Mouse (Mus musculus) limb, embryonic 15.5 days (tissue): Measurements from ENCODE around the gene Dgke. TPM values are rescaled to one million over a fixed set of nuclear protein-coding genes. Genes with fewer than 3 reads are reported as not detected.
"Not testable (repeated sequence)": the region's sequence is repeated elsewhere in the genome, so short reads cannot be mapped to it uniquely, and the experiment has no call there.

ENCODE experiments used
- ATAC-seq: fragments of 200-750 bp; cut with Nextera tagmentation; 2 replicates; pipeline ENCODE4 v1.8.0; 2017; ENCODE audit warnings: low read depth, moderate TSS enrichment; ENCODE audit not compliant: insufficient number of reproducible peaks, low FRiP score, low TSS enrichment
- H3K27ac ChIP-seq: fragments of 300-500 bp; sonication (generic); 2 replicates; pipeline ENCODE4 v1.5.1; 2015; ENCODE audit warnings: moderate library complexity, mild to moderate bottlenecking, inconsistent platforms
- H3K27me3 ChIP-seq: fragments of 300-500 bp; sonication (generic); 2 replicates; pipeline ENCODE4 v1.6.1; 2015; ENCODE audit warnings: inconsistent platforms
- H3K36me3 ChIP-seq: fragments of 300-500 bp; sonication (generic); 2 replicates; pipeline ENCODE4 v1.6.1; 2015; ENCODE audit warnings: inconsistent platforms
- H3K4me1 ChIP-seq: fragments of 300-500 bp; sonication (generic); 2 replicates; pipeline ENCODE4 v1.6.1; 2015; ENCODE audit warnings: inconsistent platforms
- H3K4me2 ChIP-seq: fragments of 300-500 bp; sonication (generic); 2 replicates; pipeline ENCODE4 v1.6.1; 2015; ENCODE audit warnings: mild to moderate bottlenecking, inconsistent platforms
- H3K4me3 ChIP-seq: fragments of 300-500 bp; sonication (generic); 2 replicates; pipeline ENCODE4 v1.5.1; 2015; ENCODE audit warnings: mild to moderate bottlenecking, inconsistent platforms
- H3K9ac ChIP-seq: fragments of 300-500 bp; sonication (generic); 2 replicates; pipeline ENCODE4 v1.6.1; 2015; ENCODE audit warnings: inconsistent platforms
- H3K9me3 ChIP-seq: fragments of 300-500 bp; sonication (generic); 2 replicates; pipeline ENCODE4 v1.6.1; 2016; ENCODE audit warnings: inconsistent platforms
- WGBS: fragments of 180-500 bp; shearing (Covaris S2); methylation state at CpG from one replicate; pipeline ENCODE4 v1.1.7; 2015; 5-methylcytosine and 5-hydroxymethylcytosine counted together
- polyA plus RNA-seq: library from polyadenylated mRNA; unstranded; fragments of >200 nt; fragmentation: Nextera tagmentation; extraction: Ambion mirVana; gene quantifications from 2 replicates; pipeline ENCODE4 v1.2.1, GENCODE M21; 2015

The Dgke gene
- polyA plus RNA-seq, 1 experiment from 2014 or later, result 3.7 TPM

- H3K4me3 ChIP-seq, ATAC-seq, H3K9ac ChIP-seq, H3K4me1 ChIP-seq, H3K27ac ChIP-seq, H3K9me3 ChIP-seq, H3K4me2 ChIP-seq, H3K36me3 ChIP-seq, H3K27me3 ChIP-seq: not testable (repeated sequence)
- WGBS, result 89% methylated on average over 7 of the region's 7 CpGs
Observed at GRCm38 (mm10) chr11:89090359-89090758, 23.7 kb upstream of the Dgke start.

GRCm38 (mm10) chr11:89088754-89089153 lies 22.1 kb upstream of the Dgke start:
- Histone ChIP-seq H3K4me2 (no peak overlapping the region), H3K9me3 (no peaks in the 10 kb centered on the region), H3K4me3 (no peak overlapping the region), H3K4me1 (no peaks in the 10 kb centered on the region), H3K9ac (no peak overlapping the region), H3K27me3 (no peaks in the 10 kb centered on the region), H3K27ac (no peak overlapping the region), H3K36me3 (no peaks in the 10 kb centered on the region)
- 86% methylated on average over 4 of the region's 4 CpGs for WGBS
- ATAC-seq, result no peak

- Histone ChIP-seq H3K27me3 (no peaks in the 10 kb centered on the region), H3K27ac (no peak overlapping the region), H3K36me3 (no peaks in the 10 kb centered on the region), H3K4me2 (no peak overlapping the region), H3K9ac (no peak overlapping the region), H3K9me3 (no peaks in the 10 kb centered on the region), H3K4me1 (no peaks in the 10 kb centered on the region), H3K4me3 (no peak overlapping the region)
- WGBS, result 79% methylated on average over 10 of the region's 10 CpGs
- no peak for ATAC-seq
Observed at GRCm38 (mm10) chr11:89086208-89086809, 19.7 kb upstream of the Dgke start.

DNA sequence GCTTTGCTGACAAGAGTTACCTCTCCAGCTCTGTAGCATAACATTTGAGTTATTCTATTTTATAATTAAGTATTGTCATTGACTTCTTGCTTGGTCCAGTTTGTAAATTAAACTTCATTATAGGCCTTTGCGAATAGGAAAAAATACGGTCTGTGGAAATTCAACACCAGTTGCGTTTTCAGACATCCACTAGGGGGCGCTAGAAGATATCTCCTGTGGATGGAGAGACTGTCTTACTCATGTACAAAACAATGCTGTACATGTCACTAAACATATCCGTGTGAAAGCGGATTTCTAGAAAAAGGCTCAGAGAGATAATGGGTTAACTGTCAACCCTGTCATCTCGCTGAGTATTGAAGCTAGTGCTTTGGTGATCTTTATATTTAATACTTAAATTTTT lies 18.0 kb upstream of the Dgke start:
- H3K27me3 ChIP-seq, result no peaks in the 10 kb centered on the region
- H3K36me3 ChIP-seq, result no peaks in the 10 kb centered on the region
- H3K27ac ChIP-seq, result no peak overlapping the region
- no peaks in the 10 kb centered on the region for H3K4me1 ChIP-seq
- 41% methylated on average over 7 of the region's 7 CpGs for WGBS
- no peak for ATAC-seq
- H3K4me2 ChIP-seq, result no peak overlapping the region
- H3K9ac ChIP-seq, result no peak overlapping the region
- no peak overlapping the region for H3K4me3 ChIP-seq
- no peaks in the 10 kb centered on the region for H3K9me3 ChIP-seq

- H3K27me3 ChIP-seq, H3K36me3 ChIP-seq, H3K9me3 ChIP-seq, H3K4me3 ChIP-seq, H3K9ac ChIP-seq, H3K27ac ChIP-seq, H3K4me2 ChIP-seq, H3K4me1 ChIP-seq, ATAC-seq: not testable (repeated sequence)
- WGBS, result 80% methylated on average over 3 of the region's 3 CpGs
Observed at GRCm38 (mm10) chr11:89082691-89083090, 16.0 kb upstream of the Dgke start.

- not testable (repeated sequence) for H3K9me3 ChIP-seq, H3K4me2 ChIP-seq, H3K36me3 ChIP-seq, H3K9ac ChIP-seq, H3K27me3 ChIP-seq, H3K4me1 ChIP-seq, H3K4me3 ChIP-seq, ATAC-seq, H3K27ac ChIP-seq
- 34% methylated on average over 5 of the region's 5 CpGs for WGBS
Observed at GRCm38 (mm10) chr11:89081906-89082305, 15.3 kb upstream of the Dgke start.

DNA sequence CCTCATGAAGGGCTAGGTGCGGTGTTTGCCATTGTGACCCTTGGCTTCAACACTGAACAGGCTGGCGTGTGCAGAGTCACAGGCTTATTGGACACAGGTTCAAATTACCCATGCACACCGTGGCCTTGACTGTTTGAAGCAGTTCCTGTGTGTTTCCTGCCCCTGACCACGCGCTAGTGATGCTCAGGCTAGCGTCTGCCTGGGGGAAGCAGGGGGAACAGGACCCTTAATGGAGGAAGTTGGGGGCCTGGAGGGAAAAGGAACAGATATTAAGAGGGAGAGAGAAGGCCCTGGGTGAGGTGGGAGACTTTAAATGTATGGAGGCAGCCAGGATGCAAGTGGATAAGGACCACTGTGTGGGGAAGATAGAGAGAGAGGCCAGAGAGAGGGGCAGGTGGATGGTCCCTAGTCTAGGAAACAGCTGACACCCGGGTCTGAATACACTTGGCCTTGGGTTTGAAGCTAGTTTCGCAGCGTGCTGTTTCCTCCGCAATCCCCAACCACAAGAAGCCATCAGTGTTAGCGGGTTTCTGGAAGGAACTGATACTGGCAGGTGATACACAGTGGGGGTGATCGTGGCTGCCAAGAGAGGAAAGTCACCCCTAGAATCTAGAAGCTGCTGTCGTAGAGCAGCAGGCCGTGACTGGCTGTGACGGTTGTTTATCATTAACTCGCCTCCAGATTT lies 12.5 kb upstream of the Dgke start:
- H3K9ac ChIP-seq, result no peak overlapping the region
- no peaks in the 10 kb centered on the region for H3K27me3 ChIP-seq
- 80% methylated on average over 16 of the region's 16 CpGs for WGBS
- H3K36me3 ChIP-seq, result no peaks in the 10 kb centered on the region
- no peak overlapping the region for H3K4me2 ChIP-seq
- no peak overlapping the region for H3K27ac ChIP-seq
- H3K9me3 ChIP-seq, result no peaks in the 10 kb centered on the region
- H3K4me3 ChIP-seq, result no peak overlapping the region
- H3K4me1 ChIP-seq, result no peaks in the 10 kb centered on the region
- no peak for ATAC-seq

DNA sequence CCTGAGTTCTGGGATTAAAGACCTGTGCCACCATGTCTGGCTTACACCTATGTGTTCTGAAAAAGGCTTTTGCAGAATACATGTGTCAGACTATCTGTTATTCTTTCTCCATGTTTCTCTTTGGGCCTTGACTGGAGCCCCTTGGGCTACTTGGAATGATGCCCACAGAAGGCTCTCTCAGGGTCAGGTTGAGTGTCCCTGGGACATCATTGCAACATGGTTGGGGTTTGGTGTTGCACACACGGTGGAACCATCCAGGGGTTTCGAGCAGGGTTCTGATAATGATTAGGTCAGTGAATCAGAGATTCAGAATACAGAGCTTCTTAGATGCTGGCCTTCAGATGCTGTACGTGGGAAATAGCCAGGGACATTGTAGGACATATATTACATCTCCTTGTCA lies 11.7 kb upstream of the Dgke start:
- Histone ChIP-seq H3K27me3 (no peaks in the 10 kb centered on the region), H3K9ac (no peak overlapping the region), H3K4me2 (no peak overlapping the region), H3K4me1 (no peaks in the 10 kb centered on the region), H3K9me3 (no peaks in the 10 kb centered on the region), H3K4me3 (no peak overlapping the region), H3K27ac (no peak overlapping the region), H3K36me3 (no peaks in the 10 kb centered on the region)
- no peak for ATAC-seq
- 88% methylated on average over 3 of the region's 3 CpGs for WGBS

GRCm38 (mm10) chr11:89077601-89078000 lies 11.0 kb upstream of the Dgke start:
- Histone ChIP-seq H3K27me3 (no peaks in the 10 kb centered on the region), H3K4me2 (no peak overlapping the region), H3K4me3 (no peak overlapping the region), H3K9me3 (no peaks in the 10 kb centered on the region), H3K27ac (no peak overlapping the region), H3K4me1 (no peaks in the 10 kb centered on the region), H3K36me3 (no peaks in the 10 kb centered on the region), H3K9ac (no peak overlapping the region)
- ATAC-seq, result no peak
- 82% methylated on average over 8 of the region's 8 CpGs for WGBS

DNA sequence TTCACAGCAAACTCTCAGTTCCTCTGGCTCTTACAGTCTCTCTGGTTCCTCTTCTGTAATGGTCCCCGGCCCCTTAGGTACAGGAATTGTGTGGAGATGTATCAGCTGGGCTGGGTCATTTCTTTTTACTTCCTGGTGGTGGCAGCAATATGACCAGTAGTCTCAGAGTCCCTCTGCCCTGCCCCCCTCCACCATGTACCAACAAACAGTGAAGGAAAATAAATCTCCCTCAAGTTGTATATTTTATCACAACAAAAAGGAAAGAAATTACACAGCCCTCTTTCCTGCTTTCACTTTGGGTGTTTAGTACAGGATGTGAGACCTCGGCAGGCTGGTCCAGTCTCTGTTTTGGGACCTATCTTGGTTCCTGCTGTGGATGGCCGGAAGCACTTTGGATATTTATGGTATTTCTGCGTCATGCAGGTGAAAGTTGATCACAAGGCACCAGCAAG lies 9.7 kb upstream of the Dgke start:
- H3K27ac ChIP-seq, result no peak overlapping the region
- H3K9ac ChIP-seq, result no peak overlapping the region
- H3K9me3 ChIP-seq, result no peaks in the 10 kb centered on the region
- no peak overlapping the region for H3K4me2 ChIP-seq
- 65% methylated on average over 4 of the region's 4 CpGs for WGBS
- no peak overlapping the region for H3K4me3 ChIP-seq
- no peak for ATAC-seq
- no peaks in the 10 kb centered on the region for H3K27me3 ChIP-seq
- no peaks in the 10 kb centered on the region for H3K36me3 ChIP-seq
- H3K4me1 ChIP-seq, result no peaks in the 10 kb centered on the region

DNA sequence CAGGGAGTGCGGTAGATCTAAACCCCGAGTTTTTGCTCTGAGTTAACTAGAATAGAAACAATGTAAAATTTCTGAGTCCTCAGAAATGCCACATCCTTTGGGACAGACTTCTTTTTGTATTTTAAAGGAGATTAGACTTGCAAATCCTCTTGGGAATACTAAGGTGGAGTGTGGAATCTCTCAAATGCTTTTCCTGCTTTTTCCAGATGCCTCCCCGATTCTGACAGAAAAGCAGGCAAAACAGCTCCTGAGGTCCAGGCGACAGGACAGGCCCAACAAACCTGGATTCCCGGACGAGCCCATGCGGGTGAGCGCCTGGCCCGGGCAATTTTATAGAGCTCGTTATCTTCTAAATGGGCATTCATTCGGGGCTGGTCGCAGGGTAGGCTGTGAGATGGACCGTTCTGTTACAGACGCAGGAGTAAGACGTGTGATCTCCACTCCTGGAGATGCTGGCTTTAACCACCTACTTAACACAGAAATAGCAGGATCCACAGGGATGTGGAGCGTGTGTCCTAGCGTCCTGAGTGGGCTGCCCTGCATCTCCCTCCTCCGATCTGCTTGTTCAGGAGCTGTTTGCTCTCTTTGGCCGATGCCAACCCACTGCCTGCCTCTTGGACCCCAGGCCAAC lies 8.2 kb upstream of the Dgke start:
- no peaks in the 10 kb centered on the region for H3K9me3 ChIP-seq
- no peak for ATAC-seq
- no peak overlapping the region for H3K4me2 ChIP-seq
- WGBS, result 42% methylated on average over 19 of the region's 19 CpGs
- H3K27me3 ChIP-seq, result no peaks in the 10 kb centered on the region
- no peak overlapping the region for H3K4me3 ChIP-seq
- H3K36me3 ChIP-seq, result no peaks in the 10 kb centered on the region
- H3K9ac ChIP-seq, result no peak overlapping the region
- no peaks in the 10 kb centered on the region for H3K4me1 ChIP-seq
- no peak overlapping the region for H3K27ac ChIP-seq

DNA sequence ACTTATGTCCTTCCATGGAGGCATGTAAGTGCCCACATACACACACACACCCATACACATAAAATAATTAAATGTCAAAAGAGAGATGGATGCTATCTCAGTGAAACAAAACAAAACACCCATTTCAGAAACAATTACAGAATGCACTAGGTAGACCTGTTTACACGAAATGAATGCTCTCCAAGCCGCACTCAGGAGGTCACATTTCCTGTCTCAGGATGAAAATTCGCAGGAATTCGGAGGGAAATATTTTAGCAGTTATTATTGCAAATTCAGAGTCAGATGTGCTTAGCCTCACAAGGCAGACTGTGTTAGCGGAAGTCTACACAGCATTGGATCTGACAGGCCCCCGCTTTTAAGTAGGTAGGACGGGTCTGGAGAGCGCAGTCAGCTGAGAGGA lies 6.9 kb upstream of the Dgke start, which contains the start of gene Gm525:
Gm525 (plus strand) TSS at position 301 of the 400 bp plus-strand sequence.
- H3K27me3 ChIP-seq, result no peaks in the 10 kb centered on the region
- H3K9me3 ChIP-seq, result no peaks in the 10 kb centered on the region
- H3K4me2 ChIP-seq, result no peak within 1 kb of the TSS
- H3K4me1 ChIP-seq, result no peaks in the 10 kb centered on the region
- 81% methylated on average over 8 of the region's 8 CpGs for WGBS
- no peaks in the 10 kb centered on the region for H3K36me3 ChIP-seq
- H3K9ac ChIP-seq, result no peak within 1 kb of the TSS
- no peak within 1 kb of the TSS for H3K4me3 ChIP-seq
- no peak within 1 kb of the TSS for H3K27ac ChIP-seq
- no peak for ATAC-seq
